Mouse (Mus musculus) B cell, adult 62 days (primary cell): ENCODE data around the gene Atp2b1. TPM values are rescaled to one million over a fixed set of nuclear protein-coding genes. Genes with fewer than 3 reads are reported as not detected.

ENCODE experiments used
- total RNA-seq: library from RNA; stranded (reverse); gene quantifications from 4 replicates; pipeline ENCODE4 v1.2.4, GENCODE M21; 2023

The Atp2b1 gene
- 135 to 155 TPM (median 136 TPM) in 4 replicates for total RNA-seq

DNA sequence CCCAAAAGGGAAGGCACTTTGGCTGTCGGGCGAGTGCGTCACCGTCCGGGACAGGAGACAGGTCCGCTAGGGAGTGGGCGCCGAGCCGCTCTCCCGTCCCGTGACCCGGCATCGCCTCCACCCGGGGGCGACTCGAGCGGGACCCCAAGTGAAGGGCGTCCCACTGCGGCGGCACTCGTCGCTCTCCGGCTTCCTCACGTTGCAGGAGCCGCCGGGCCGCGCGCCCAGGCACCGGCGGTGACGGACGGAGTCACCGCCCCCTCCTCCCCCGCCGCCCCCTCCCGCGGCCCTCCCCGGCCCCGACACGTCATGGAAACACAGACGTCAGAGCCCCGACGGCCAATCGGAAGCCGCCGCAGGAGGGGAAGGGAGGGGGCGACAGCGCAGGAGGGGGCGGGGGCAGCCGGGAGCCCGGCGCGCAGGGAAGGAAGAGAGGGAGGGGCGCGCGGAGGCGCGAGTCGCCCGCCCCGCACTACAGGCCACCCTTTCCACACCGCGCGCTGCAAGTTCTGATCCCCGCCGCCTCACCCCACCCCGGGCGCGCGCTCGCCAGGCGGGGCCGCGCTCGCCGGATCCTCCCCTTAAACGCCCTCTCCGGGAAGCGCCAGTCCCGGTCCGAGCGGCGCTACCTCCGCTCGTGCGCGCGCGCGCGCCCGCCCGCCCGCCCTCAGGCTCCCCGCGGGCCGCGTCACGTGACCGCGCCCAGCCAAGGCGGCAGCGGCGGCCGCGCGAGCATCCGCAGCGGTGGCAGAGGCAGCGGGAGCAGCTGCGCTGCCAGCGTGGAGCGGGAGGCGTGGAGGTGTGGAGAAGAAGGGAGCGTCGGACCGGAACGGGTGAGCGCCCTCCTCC is at the start of gene Atp2b1:
Gene Atp2b1, plus strand, starts transcription at position 446 of the 849 bp plus-strand sequence.

Other genes with a start within 250 kb of the Atp2b1 start
- 15.1 to 20.8 TPM (median 17.9 TPM) in 4 replicates for gene Poc1b, start 192.6 kb downstream of the Atp2b1 start, total RNA-seq
- 10.7 to 14.2 TPM (median 12.8 TPM) in 4 replicates for gene Galnt4, start 193.8 kb downstream of the Atp2b1 start, total RNA-seq
- gene Phxr2, start 211.9 kb downstream of the Atp2b1 start, total RNA-seq = 0.50 to 0.86 TPM (median 0.69 TPM) in 3 of 4 replicates, not detected in the other